ENCODE assay signal across 12 mouse cellular contexts in the genomic region with DNA sequence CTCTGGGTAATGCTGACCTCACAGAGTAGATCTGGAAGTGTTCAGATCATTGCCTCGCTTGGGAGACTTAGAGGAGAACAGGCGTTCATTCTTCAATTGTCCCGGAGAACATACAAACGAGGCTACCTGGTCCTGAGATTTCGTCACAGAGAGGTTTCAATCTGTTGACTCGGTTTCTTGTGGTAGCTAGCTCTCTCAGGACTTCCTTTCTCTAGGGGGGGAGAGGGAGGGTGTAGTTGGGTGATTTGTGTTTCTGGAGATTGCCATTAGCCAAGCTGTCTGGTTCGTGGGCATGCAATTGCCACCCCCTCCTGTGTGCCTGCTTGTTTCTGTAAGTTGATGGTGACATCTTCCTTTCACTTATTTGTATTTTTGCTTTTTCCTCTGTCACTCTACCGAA.
A peak's percentile ranks its signal among the peaks of the same experiment; 100 is the strongest.
DNase-seq lines count a peak whose midpoint lies in the region; ATAC-seq and TF ChIP-seq lines count a peak whose summit lies in the region.
"Had no signal": no experiment of that assay in that cellular context is flagged by ENCODE, and none has a peak within 500 bp of the region (broad histone marks: within the 10 kb centered on the region; RNA-seq: fewer than 3 reads in every experiment).

No protein-coding gene starts in this region.

- peak overlapping the region; percentile 11; the same call in 1 of the 2 replicates for H3K27ac ChIP-seq in hindbrain, postnatal 0 days
- H3K27ac ChIP-seq in hindbrain, embryonic 12.5 days: no peak overlapping the region
- H3K27ac ChIP-seq in stomach, embryonic 14.5 days (ENCODE audit: low read length): peak overlapping the region; percentile 85; the same call in 1 of the 2 replicates
- no peak overlapping the region; the same call in 1 of the 2 replicates for H3K27ac ChIP-seq in stomach, postnatal 0 days (replicated peaks)
- peak overlapping the region; percentile 83 for H3K27ac ChIP-seq in limb, embryonic 14.5 days (replicated peaks; ENCODE audit: low read depth, low read length)
- H3K27ac ChIP-seq in stomach, embryonic 15.5 days: peak overlapping the region; percentile 77; the same call in 1 of the 2 replicates

- no peak for TF ChIP-seq EP300 in stomach, postnatal 0 days (optimal IDR thresholded peaks at IDR 0.05)

- no peak for DNase-seq in hindbrain, postnatal 0 days (ENCODE audit: low spot score)
- no peak for DNase-seq in stomach, postnatal 0 days (ENCODE audit: low spot score)
- DNase-seq in limb, embryonic 14.5 days (ENCODE audit: low spot score): no peak
- DNase-seq in cerebellum, postnatal 36 days: no peak
- no peak for DNase-seq in cerebellum, adult 11-12 months
- DNase-seq: lung, postnatal 14 days; thymus, postnatal 25 days had no signal

- peaks cover 8% of the 10 kb centered on the region; the same call in 1 of the 2 replicates for H3K4me1 ChIP-seq in hindbrain, postnatal 0 days (ENCODE audit: insufficient read depth, low read length)
- peaks cover 35% of the 10 kb centered on the region for H3K4me1 ChIP-seq in hindbrain, embryonic 12.5 days
- H3K4me1 ChIP-seq in stomach, embryonic 14.5 days (ENCODE audit: control insufficient read depth, insufficient read depth, low read length): peaks cover 29% of the 10 kb centered on the region
- peaks cover 7% of the 10 kb centered on the region for H3K4me1 ChIP-seq in stomach, postnatal 0 days (replicated peaks; ENCODE audit: control insufficient read depth, insufficient read depth)
- H3K4me1 ChIP-seq in limb, embryonic 14.5 days (ENCODE audit: control insufficient read depth, insufficient read depth, low read length): peaks cover 38% of the 10 kb centered on the region
- peaks cover 34% of the 10 kb centered on the region for H3K4me1 ChIP-seq in stomach, embryonic 15.5 days

- H3K4me3 ChIP-seq in hindbrain, postnatal 0 days (ENCODE audit: low read length): no peak overlapping the region
- no peak overlapping the region for H3K4me3 ChIP-seq in hindbrain, embryonic 12.5 days
- no peak overlapping the region for H3K4me3 ChIP-seq in stomach, embryonic 14.5 days (ENCODE audit: low read depth, low read length)
- H3K4me3 ChIP-seq in stomach, postnatal 0 days (ENCODE audit: low read depth, low read length): no peak overlapping the region
- no peak overlapping the region for H3K4me3 ChIP-seq in limb, embryonic 14.5 days (replicated peaks; ENCODE audit: low read length)
- H3K4me3 ChIP-seq in stomach, embryonic 15.5 days (replicated peaks): no peak overlapping the region
- H3K4me3 ChIP-seq: embryonic facial prominence, embryonic 15.5 days had no signal

- 77% methylated on average over 8 of the region's 8 CpGs for WGBS in hindbrain, postnatal 0 days
- 79% methylated on average over 8 of the region's 8 CpGs for WGBS in hindbrain, embryonic 12.5 days
- 79% methylated on average over 8 of the region's 8 CpGs for WGBS in stomach, embryonic 14.5 days
- WGBS in stomach, postnatal 0 days: 75% methylated on average over 8 of the region's 8 CpGs
- WGBS in limb, embryonic 14.5 days: 70% methylated on average over 8 of the region's 8 CpGs
- WGBS in stomach, embryonic 15.5 days: 78% methylated on average over 8 of the region's 8 CpGs

- no peak for ATAC-seq in hindbrain, postnatal 0 days
- ATAC-seq in hindbrain, embryonic 12.5 days (ENCODE audit: low FRiP score): no peak
- no peak for ATAC-seq in stomach, embryonic 14.5 days (ENCODE audit: insufficient number of reproducible peaks, insufficient read depth, low FRiP score, low read depth)
- ATAC-seq in stomach, postnatal 0 days (ENCODE audit: low FRiP score, low TSS enrichment): no peak
- ATAC-seq in limb, embryonic 14.5 days (ENCODE audit: low FRiP score, low read depth): no peak
- ATAC-seq in stomach, embryonic 15.5 days (ENCODE audit: insufficient read depth, low FRiP score, low read depth): no peak
- ATAC-seq: activated CD4-positive, CD25-positive, alpha-beta regulatory T cell, adult 4 months had no signal

- no peaks in the 10 kb centered on the region for H3K27me3 ChIP-seq in hindbrain, postnatal 0 days (ENCODE audit: insufficient read depth, low read length)
- no peaks in the 10 kb centered on the region for H3K27me3 ChIP-seq in hindbrain, embryonic 12.5 days
- no peaks in the 10 kb centered on the region for H3K27me3 ChIP-seq in stomach, embryonic 14.5 days (ENCODE audit: control insufficient read depth, insufficient read depth, low read length)
- no peaks in the 10 kb centered on the region for H3K27me3 ChIP-seq in stomach, postnatal 0 days (ENCODE audit: control insufficient read depth, insufficient read depth, low read length)
- H3K27me3 ChIP-seq in limb, embryonic 14.5 days (ENCODE audit: control insufficient read depth, insufficient read depth, low read length): no peaks in the 10 kb centered on the region
- no peaks in the 10 kb centered on the region for H3K27me3 ChIP-seq in stomach, embryonic 15.5 days (replicated peaks)
- H3K27me3 ChIP-seq: embryonic facial prominence, embryonic 15.5 days had no signal

- no peak for TF ChIP-seq CTCF in hindbrain, postnatal 0 days (IDR thresholded peaks at IDR 0.05; ENCODE audit: low read depth)
- no peak for TF ChIP-seq CTCF in stomach, postnatal 0 days (IDR thresholded peaks at IDR 0.05; ENCODE audit: low read depth)

- no peak for TF ChIP-seq POLR2A in limb, embryonic 14.5 days (IDR thresholded peaks at IDR 0.05; ENCODE audit: borderline replicate concordance, extremely low read depth, insufficient read depth, insufficient read length)

- no peaks in the 10 kb centered on the region for H3K36me3 ChIP-seq in hindbrain, postnatal 0 days (ENCODE audit: insufficient read depth, low read length)
- no peaks in the 10 kb centered on the region for H3K36me3 ChIP-seq in hindbrain, embryonic 12.5 days
- no peaks in the 10 kb centered on the region for H3K36me3 ChIP-seq in stomach, embryonic 14.5 days (ENCODE audit: control insufficient read depth, insufficient read depth, low read length)
- no peaks in the 10 kb centered on the region for H3K36me3 ChIP-seq in stomach, postnatal 0 days (ENCODE audit: control insufficient read depth, insufficient read depth, low read length)
- H3K36me3 ChIP-seq in limb, embryonic 14.5 days (ENCODE audit: control insufficient read depth, insufficient read depth, low read length): no peaks in the 10 kb centered on the region
- H3K36me3 ChIP-seq in stomach, embryonic 15.5 days: no peaks in the 10 kb centered on the region
- H3K36me3 ChIP-seq: embryonic facial prominence, embryonic 15.5 days had no signal

- H3K9ac ChIP-seq in hindbrain, postnatal 0 days (replicated peaks; ENCODE audit: low read length): no peak overlapping the region
- H3K9ac ChIP-seq in hindbrain, embryonic 12.5 days: no peak overlapping the region
- no peak overlapping the region for H3K9ac ChIP-seq in stomach, embryonic 14.5 days (replicated peaks; ENCODE audit: low read depth, low read length)
- no peak overlapping the region for H3K9ac ChIP-seq in stomach, postnatal 0 days (ENCODE audit: low read length)
- no peak overlapping the region for H3K9ac ChIP-seq in limb, embryonic 14.5 days (ENCODE audit: low read depth, low read length, severe bottlenecking)
- H3K9ac ChIP-seq in stomach, embryonic 15.5 days: no peak overlapping the region
- H3K9ac ChIP-seq: embryonic facial prominence, embryonic 15.5 days had no signal

- H3K4me2 ChIP-seq in hindbrain, postnatal 0 days (ENCODE audit: low read depth, low read length): no peak overlapping the region
- H3K4me2 ChIP-seq in hindbrain, embryonic 12.5 days (replicated peaks): no peak overlapping the region
- no peak overlapping the region for H3K4me2 ChIP-seq in stomach, embryonic 14.5 days (replicated peaks; ENCODE audit: low read depth, low read length)
- H3K4me2 ChIP-seq in stomach, postnatal 0 days (replicated peaks; ENCODE audit: low read depth): no peak overlapping the region
- no peak overlapping the region for H3K4me2 ChIP-seq in limb, embryonic 14.5 days (replicated peaks; ENCODE audit: low read depth, low read length, severe bottlenecking)
- no peak overlapping the region for H3K4me2 ChIP-seq in stomach, embryonic 15.5 days
- H3K4me2 ChIP-seq: embryonic facial prominence, embryonic 15.5 days had no signal

- H3K9me3 ChIP-seq in hindbrain, postnatal 0 days (ENCODE audit: low read length): no peaks in the 10 kb centered on the region
- H3K9me3 ChIP-seq in hindbrain, embryonic 12.5 days (replicated peaks): no peaks in the 10 kb centered on the region
- H3K9me3 ChIP-seq in stomach, embryonic 14.5 days (ENCODE audit: control insufficient read depth, low read depth, low read length): no peaks in the 10 kb centered on the region
- H3K9me3 ChIP-seq in stomach, postnatal 0 days (ENCODE audit: control insufficient read depth, low read length): no peaks in the 10 kb centered on the region
- no peaks in the 10 kb centered on the region for H3K9me3 ChIP-seq in limb, embryonic 14.5 days (ENCODE audit: control insufficient read depth, low read length)
- H3K9me3 ChIP-seq in stomach, embryonic 15.5 days: no peaks in the 10 kb centered on the region
- H3K9me3 ChIP-seq: embryonic facial prominence, embryonic 15.5 days had no signal

Comparison
In these comparisons a context has a peak if more than half of its experiments do, and no peak if none do; other contexts are left out.
1. H3K27ac ChIP-seq: peak in hindbrain, postnatal 0 days (single experiment), stomach, embryonic 14.5 days (single experiment), limb, embryonic 14.5 days (single experiment) and stomach, embryonic 15.5 days (single experiment); none in hindbrain, embryonic 12.5 days (single experiment) and stomach, postnatal 0 days (single experiment).